Comparison of ENCODE assay signal across 8 mouse cellular contexts in the genomic region with DNA sequence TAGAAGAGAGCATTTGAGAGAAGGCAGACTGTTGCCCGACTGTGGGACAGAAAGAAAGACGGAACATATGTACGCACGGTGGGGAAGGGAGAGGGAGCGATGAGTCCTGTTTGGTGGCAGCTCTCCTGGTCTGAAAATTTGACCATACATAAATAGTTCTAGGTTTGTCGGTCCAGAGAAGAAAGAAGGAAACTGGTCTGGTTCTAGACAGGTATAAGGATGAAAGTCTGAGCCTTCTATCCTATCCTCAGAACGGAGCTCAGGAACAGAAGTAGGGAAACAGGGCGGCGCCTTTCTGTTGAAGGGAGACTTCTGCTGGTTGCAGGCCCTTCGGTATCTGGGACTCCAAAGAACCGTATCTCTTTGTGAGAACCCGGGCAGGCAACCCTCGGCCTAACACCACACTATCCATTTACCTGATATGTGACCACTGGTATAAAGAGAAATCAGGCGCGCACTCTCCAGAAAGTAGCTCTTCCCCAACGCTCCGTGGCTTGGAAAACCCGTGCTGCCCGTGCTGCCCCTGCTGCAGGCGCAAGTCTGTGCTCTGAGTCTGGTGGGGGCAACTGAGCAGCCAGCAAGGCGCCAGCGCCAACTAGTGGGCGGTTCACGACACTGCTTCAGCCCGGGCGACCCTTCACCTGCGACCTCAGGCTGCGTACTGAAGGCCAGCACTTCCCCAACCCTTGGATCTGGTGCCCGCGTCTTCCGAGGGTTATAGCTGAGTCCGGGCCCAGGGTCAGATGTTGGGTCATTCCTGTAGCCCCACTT. TPM values are rescaled to one million over a fixed set of nuclear protein-coding genes. Genes with fewer than 3 reads are reported as not detected.
DNase-seq lines count a peak whose midpoint lies in the region; ATAC-seq and TF ChIP-seq lines count a peak whose summit lies in the region.

No protein-coding gene starts in this region.

- H3K4me3 ChIP-seq in embryonic facial prominence, embryonic 13.5 days: 0 out of 2 replicates have a peak overlapping the region, but pooled peaks have one; percentile 12
- H3K4me3 ChIP-seq in heart, embryonic 16.5 days (ENCODE audit: low read length): peak overlapping the region; percentile 7; the same call in 1 of the 2 replicates
- H3K4me3 ChIP-seq in layer of hippocampus, adult 2 months: no peak overlapping the region
- no peak overlapping the region for H3K4me3 ChIP-seq in lung, embryonic 16.5 days (ENCODE audit: low read length)

- no peak overlapping the region for H3K27ac ChIP-seq in embryonic facial prominence, embryonic 13.5 days
- no peak overlapping the region for H3K27ac ChIP-seq in heart, embryonic 16.5 days (ENCODE audit: low read length)
- H3K27ac ChIP-seq in layer of hippocampus, adult 2 months: no peak overlapping the region
- H3K27ac ChIP-seq in lung, embryonic 16.5 days (ENCODE audit: low read length): no peak overlapping the region

- H3K4me2 ChIP-seq in embryonic facial prominence, embryonic 13.5 days: peak overlapping the region; percentile 34
- peak overlapping the region; percentile 39; the same call in 1 of the 2 replicates for H3K4me2 ChIP-seq in heart, embryonic 16.5 days (ENCODE audit: low read depth, low read length)
- no peak overlapping the region for H3K4me2 ChIP-seq in lung, embryonic 16.5 days (ENCODE audit: low read depth, low read length)

- no peaks in the 10 kb centered on the region for H3K9me3 ChIP-seq in embryonic facial prominence, embryonic 13.5 days
- no peaks in the 10 kb centered on the region for H3K9me3 ChIP-seq in heart, embryonic 16.5 days (replicated peaks; ENCODE audit: control insufficient read depth, low read length)
- no peaks in the 10 kb centered on the region for H3K9me3 ChIP-seq in lung, embryonic 16.5 days (ENCODE audit: control insufficient read depth, low read length)

- no peaks in the 10 kb centered on the region for H3K36me3 ChIP-seq in embryonic facial prominence, embryonic 13.5 days
- no peaks in the 10 kb centered on the region for H3K36me3 ChIP-seq in heart, embryonic 16.5 days (ENCODE audit: control insufficient read depth, insufficient read depth)
- H3K36me3 ChIP-seq in lung, embryonic 16.5 days (ENCODE audit: control insufficient read depth, insufficient read depth, low read length): no peaks in the 10 kb centered on the region

- peaks cover 79% of the 10 kb centered on the region for H3K4me1 ChIP-seq in embryonic facial prominence, embryonic 13.5 days
- H3K4me1 ChIP-seq in heart, embryonic 16.5 days (ENCODE audit: control insufficient read depth, insufficient read depth, low read length): 0 out of 2 replicates have a peak, but pooled peaks cover 3% of the 10 kb centered on the region
- peaks cover 14% of the 10 kb centered on the region for H3K4me1 ChIP-seq in lung, embryonic 16.5 days (replicated peaks; ENCODE audit: control insufficient read depth, insufficient read depth, low read length)

- H3K9ac ChIP-seq in embryonic facial prominence, embryonic 13.5 days: no peak overlapping the region
- no peak overlapping the region for H3K9ac ChIP-seq in heart, embryonic 16.5 days (ENCODE audit: low read length)
- no peak overlapping the region for H3K9ac ChIP-seq in lung, embryonic 16.5 days (ENCODE audit: low read length)

- peak; percentile 81 for DNase-seq in adrenal gland, postnatal 14 days
- DNase-seq in layer of hippocampus, adult 2 months (ENCODE audit: low spot score in 2 of 2): peak; percentile 10 to 35
- peak; percentile 35 for DNase-seq in right cerebral cortex, postnatal 25 days
- peak; percentile 30 to 55 for DNase-seq in urinary bladder, postnatal 36 days (ENCODE audit: low spot score in 2 of 2)

- 4% methylated on average over 32 of the region's 32 CpGs for WGBS in embryonic facial prominence, embryonic 13.5 days
- 6% methylated on average over 32 of the region's 32 CpGs for WGBS in heart, embryonic 16.5 days
- 6% methylated on average over 32 of the region's 32 CpGs for WGBS in lung, embryonic 16.5 days

- peaks cover 99% of the 10 kb centered on the region for H3K27me3 ChIP-seq in embryonic facial prominence, embryonic 13.5 days
- H3K27me3 ChIP-seq in heart, embryonic 16.5 days (ENCODE audit: control insufficient read depth, insufficient read depth, low read length): peaks cover 91% of the 10 kb centered on the region
- H3K27me3 ChIP-seq in lung, embryonic 16.5 days (ENCODE audit: control insufficient read depth, insufficient read depth, low read depth, low read length): peaks cover 90% of the 10 kb centered on the region

- ATAC-seq in CD4-positive, CD25-positive, alpha-beta regulatory T cell, adult 4 months: peak; percentile 42
- ATAC-seq in embryonic facial prominence, embryonic 13.5 days (ENCODE audit: insufficient number of reproducible peaks, insufficient read depth, low FRiP score, low TSS enrichment, low read depth): no peak
- ATAC-seq in heart, embryonic 16.5 days (replicated peaks; ENCODE audit: extremely low read depth, insufficient read depth, low FRiP score): no peak
- 0 out of 2 replicates have a peak, but pooled peaks have one; percentile 10 for ATAC-seq in lung, embryonic 16.5 days (ENCODE audit: low read depth)

- peak; percentile 86 for TF ChIP-seq CTCF in layer of hippocampus, adult 2 months (conservative IDR thresholded peaks at IDR 0.05)

RNA-seq across cellular contexts. Expression of gene Runx3, which starts 29.8 kb away (rescaled TPM):
- 10 to 100 TPM in 1 of 2 experiments, 1 to 10 TPM in 1; 9.8 to 11.2 TPM for polyA plus RNA-seq in CD4-positive, CD25-positive, alpha-beta regulatory T cell, adult 4 months (2017; shearing (Covaris generic))
- 1.7 and 7.3 TPM in 2 replicates for total RNA-seq in adrenal gland, postnatal 14 days (2021)
- polyA plus RNA-seq in embryonic facial prominence, embryonic 13.5 days (2015; fragmentation: Nextera tagmentation; extraction: Ambion mirVana): 3.1 and 3.9 TPM in 2 replicates
- polyA plus RNA-seq in heart, embryonic 16.5 days (2015; fragmentation: Nextera tagmentation; extraction: Ambion mirVana): 0.89 and 1.3 TPM in 2 replicates
- not detected for total RNA-seq in layer of hippocampus, adult 2 months (2021)
- polyA plus RNA-seq in lung, embryonic 16.5 days (2015; fragmentation: Nextera tagmentation; extraction: Ambion mirVana): 0.16 and 0.19 TPM in 2 replicates

Comparison
In these comparisons a context has a peak if more than half of its experiments do, and no peak if none do; other contexts are left out.
1. ATAC-seq: peak in CD4-positive, CD25-positive, alpha-beta regulatory T cell, adult 4 months (single experiment) and lung, embryonic 16.5 days (single experiment); none in embryonic facial prominence, embryonic 13.5 days (single experiment) and heart, embryonic 16.5 days (single experiment).
2. DNase-seq: peak in every context shown above with its lines; median percentile 81 in adrenal gland, postnatal 14 days; 42 in urinary bladder, postnatal 36 days; 35 in right cerebral cortex, postnatal 25 days; 22 in layer of hippocampus, adult 2 months.
3. H3K4me3 ChIP-seq: peak in embryonic facial prominence, embryonic 13.5 days (single experiment) and heart, embryonic 16.5 days (single experiment); none in layer of hippocampus, adult 2 months (single experiment) and lung, embryonic 16.5 days (single experiment).